9 mouse cellular contexts compared by ENCODE assay signal in the genomic region with DNA sequence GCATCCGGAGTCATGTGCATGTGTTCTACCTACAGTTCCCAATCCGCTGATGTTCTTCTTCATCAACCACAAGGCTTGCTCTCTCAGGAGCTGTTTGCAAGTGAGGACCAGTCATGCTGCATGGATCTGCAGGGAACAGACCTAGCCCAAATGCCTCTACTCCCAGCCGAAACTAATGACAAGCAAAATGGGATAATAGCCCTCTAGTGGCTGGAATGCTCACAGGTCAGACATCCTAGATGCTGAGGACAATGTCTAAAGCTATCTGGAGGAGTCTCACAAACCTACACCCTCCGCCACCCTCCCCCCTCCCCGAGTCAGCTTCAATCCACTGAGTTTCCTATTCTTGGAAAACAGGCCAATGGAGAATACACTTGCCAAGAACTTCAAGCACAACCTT.
DNase-seq lines count a peak whose midpoint lies in the region; ATAC-seq and TF ChIP-seq lines count a peak whose summit lies in the region.
"Had no signal": no experiment of that assay in that cellular context is flagged by ENCODE, and none has a peak within 500 bp of the region (broad histone marks: within the 10 kb centered on the region; RNA-seq: fewer than 3 reads in every experiment).

No protein-coding gene starts in this region.

- TF ChIP-seq CTCF in cerebellum, adult 2 months (IDR thresholded peaks at IDR 0.05; ENCODE audit: borderline replicate concordance, insufficient read depth, low read depth, low read length), result peak; percentile 36; the same call in 1 of the 2 replicates
- peak; percentile 69 for TF ChIP-seq CTCF in layer of hippocampus, adult 2 months (conservative IDR thresholded peaks at IDR 0.05)

- no peaks in the 10 kb centered on the region for H3K36me3 ChIP-seq in embryonic facial prominence, embryonic 14.5 days (ENCODE audit: control insufficient read depth, insufficient read depth, low read length)

- WGBS in cerebellum, adult 2 months, result 55% methylated on average over 5 of the region's 5 CpGs
- 25% methylated on average over 5 of the region's 5 CpGs for WGBS in embryonic facial prominence, embryonic 14.5 days

- no peak overlapping the region for H3K4me2 ChIP-seq in embryonic facial prominence, embryonic 14.5 days (ENCODE audit: low read depth, low read length)

- H3K27me3 ChIP-seq in cerebellum, adult 2 months (ENCODE audit: control insufficient read depth, insufficient read depth, low read length), result no peaks in the 10 kb centered on the region
- no peaks in the 10 kb centered on the region for H3K27me3 ChIP-seq in embryonic facial prominence, embryonic 14.5 days (replicated peaks; ENCODE audit: control insufficient read depth, insufficient read depth, low read length)

- no peak overlapping the region for H3K27ac ChIP-seq in cerebellum, adult 2 months (ENCODE audit: insufficient read depth, low read length)
- no peak overlapping the region for H3K27ac ChIP-seq in layer of hippocampus, adult 2 months
- H3K27ac ChIP-seq in embryonic facial prominence, embryonic 14.5 days (replicated peaks; ENCODE audit: low read depth, low read length), result no peak overlapping the region

- H3K9ac ChIP-seq in embryonic facial prominence, embryonic 14.5 days (ENCODE audit: low read depth, low read length), result no peak overlapping the region

- H3K4me3 ChIP-seq in cerebellum, adult 2 months (replicated peaks; ENCODE audit: insufficient read depth, low read depth, low read length), result no peak overlapping the region
- H3K4me3 ChIP-seq in layer of hippocampus, adult 2 months, result no peak overlapping the region
- no peak overlapping the region for H3K4me3 ChIP-seq in embryonic facial prominence, embryonic 14.5 days (ENCODE audit: low read depth, low read length)

- peaks cover 5% of the 10 kb centered on the region for H3K4me1 ChIP-seq in cerebellum, adult 2 months (ENCODE audit: control insufficient read depth, insufficient read depth, low read length)
- H3K4me1 ChIP-seq in embryonic facial prominence, embryonic 14.5 days (ENCODE audit: control insufficient read depth, insufficient read depth, low read length), result no peaks in the 10 kb centered on the region

- peak in 1 of 2 experiments; percentile 25 for DNase-seq in cerebellum, adult 2 months
- DNase-seq in layer of hippocampus, adult 2 months (ENCODE audit: low spot score in 2 of 2), result no peak
- DNase-seq in layer of hippocampus, adult 9-10 months (ENCODE audit: low spot score), result no peak
- DNase-seq in embryonic facial prominence, embryonic 14.5 days (ENCODE audit: low spot score), result peak; percentile 72
- DNase-seq in neural tube, embryonic 10.5 days (ENCODE audit: extremely low spot score, low spot score), result peak; percentile 39
- no peak for DNase-seq in urinary bladder, adult 18-20 months (ENCODE audit: low spot score in 2 of 2)
- no peak for DNase-seq in ovary, adult 18-20 months (ENCODE audit: low spot score)
- DNase-seq: adrenal gland, adult 2 months had no signal

- no peaks in the 10 kb centered on the region for H3K9me3 ChIP-seq in embryonic facial prominence, embryonic 14.5 days (ENCODE audit: control insufficient read depth, low read length)

- no peak for ATAC-seq in cerebellum, adult (ENCODE audit: insufficient number of reproducible peaks, low FRiP score, low TSS enrichment)
- ATAC-seq in embryonic facial prominence, embryonic 14.5 days (ENCODE audit: low read depth), result peak; percentile 68

- no peak for TF ChIP-seq POLR2A in cerebellum, adult 2 months (IDR thresholded peaks at IDR 0.05; ENCODE audit: borderline replicate concordance, insufficient read depth, low read length)

Comparison
In these comparisons a context has a peak if more than half of its experiments do, and no peak if none do; other contexts are left out.
1. DNase-seq: peak in embryonic facial prominence, embryonic 14.5 days (single experiment) and neural tube, embryonic 10.5 days (single experiment); none in layer of hippocampus, adult 2 months (0 of 2), layer of hippocampus, adult 9-10 months (single experiment), urinary bladder, adult 18-20 months (0 of 2) and ovary, adult 18-20 months (single experiment).